Mouse (Mus musculus) kidney, postnatal 10 days (tissue): ENCODE measurements around the gene Commd4.
A peak's percentile ranks its signal among the peaks of the same experiment; 100 is the strongest.
"Not testable (repeated sequence)": the region's sequence is repeated elsewhere in the genome, so short reads cannot be mapped to it uniquely, and the experiment has no call there.

ENCODE experiments used
- DNase-seq: peaks from one replicate; pipeline ENCODE4 v3.0.0; 2021; ENCODE audit warnings: mixed read lengths

Gene Commd4

GRCm38 (mm10) chr9:57158013-57158470, at the start of gene Commd4:
TSS of gene Commd4 (minus strand) at chr9:57158331.
- peak; percentile 98 for DNase-seq

DNA sequence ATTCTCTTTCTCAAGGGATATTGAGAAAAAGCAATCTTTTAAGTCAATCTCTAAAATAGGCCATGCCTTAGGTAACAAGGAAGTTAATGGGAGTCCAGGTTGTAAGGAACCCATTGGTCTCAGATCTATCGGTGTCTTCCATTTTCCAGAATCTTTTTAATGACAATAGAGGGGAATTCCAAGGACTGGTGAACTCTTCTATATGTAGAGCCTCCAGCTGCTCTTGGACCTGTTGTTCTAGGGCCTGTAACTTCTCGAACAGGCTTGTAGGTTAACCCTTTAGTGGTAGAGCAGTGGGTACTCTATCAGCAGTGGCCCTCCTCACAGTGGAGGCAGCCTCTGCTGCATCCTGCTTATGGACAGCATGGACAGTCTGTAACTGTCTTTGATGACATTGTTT, 48.8 kb upstream of the Commd4 start:
- no peak for DNase-seq

DNA sequence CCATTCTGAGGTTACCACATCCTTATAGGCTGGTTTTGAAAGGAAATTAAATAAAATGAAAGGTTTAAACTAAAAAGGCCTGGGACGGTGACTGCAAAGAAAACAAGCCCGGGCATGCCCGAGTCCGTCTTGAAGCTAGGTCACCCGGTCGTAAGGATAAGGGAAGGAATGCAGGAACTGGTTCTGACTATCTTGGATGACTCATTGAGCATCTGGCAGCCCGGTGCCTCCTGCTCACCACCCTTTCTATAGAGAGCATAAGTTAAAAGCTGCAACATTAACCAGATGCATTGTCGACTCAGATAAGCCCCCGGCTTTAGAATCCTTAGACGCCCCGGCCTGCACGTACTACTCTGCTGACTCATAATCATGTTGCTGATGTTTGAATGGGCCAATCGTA, 45.4 kb upstream of the Commd4 start:
- DNase-seq: not testable (repeated sequence)

- DNase-seq: no peak
Observed at GRCm38 (mm10) chr9:57202981-57203380, 44.9 kb upstream of the Commd4 start.

DNA sequence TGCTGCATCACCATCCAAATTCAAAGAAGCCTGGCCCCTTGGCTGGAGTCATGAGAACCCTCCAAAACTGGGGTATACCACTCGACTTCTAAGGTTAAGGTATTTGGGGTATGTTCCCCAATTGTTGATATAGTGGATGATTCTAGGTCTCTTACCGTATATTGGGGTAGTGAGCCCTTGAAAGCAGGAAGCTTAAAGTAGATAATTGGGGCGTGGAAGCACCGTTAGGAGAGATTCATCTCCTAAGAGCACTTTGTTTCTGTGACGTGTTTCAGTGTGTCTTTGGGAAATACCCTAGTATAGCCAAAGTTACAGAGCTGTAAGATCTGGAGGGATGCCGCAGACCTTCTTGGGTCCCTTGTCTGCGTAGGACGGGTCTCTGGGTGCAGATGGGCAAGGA, 39.3 kb upstream of the Commd4 start:
- DNase-seq: no peak

DNA sequence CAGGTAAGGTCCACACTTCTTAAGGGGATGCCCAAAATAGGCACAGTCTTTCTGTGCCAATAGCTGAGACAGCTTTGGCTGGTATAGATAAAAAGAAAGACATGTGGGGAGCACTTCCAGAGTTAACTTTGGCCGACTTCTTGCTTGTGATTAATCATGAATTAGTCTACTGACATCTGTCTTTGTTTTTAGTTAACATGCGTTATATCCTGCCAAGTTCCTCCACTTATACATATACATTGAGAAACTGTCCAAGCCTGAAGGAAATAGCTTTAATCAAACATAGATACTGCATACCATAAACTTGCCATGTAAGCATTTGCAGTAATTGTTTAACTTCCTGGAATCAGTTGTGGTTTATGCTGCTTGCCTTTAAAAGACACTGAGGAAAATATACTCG, 38.6 kb upstream of the Commd4 start:
- DNase-seq: no peak

GRCm38 (mm10) chr9:57168411-57168810, 10.3 kb upstream of the Commd4 start:
- DNase-seq: no peak

DNA sequence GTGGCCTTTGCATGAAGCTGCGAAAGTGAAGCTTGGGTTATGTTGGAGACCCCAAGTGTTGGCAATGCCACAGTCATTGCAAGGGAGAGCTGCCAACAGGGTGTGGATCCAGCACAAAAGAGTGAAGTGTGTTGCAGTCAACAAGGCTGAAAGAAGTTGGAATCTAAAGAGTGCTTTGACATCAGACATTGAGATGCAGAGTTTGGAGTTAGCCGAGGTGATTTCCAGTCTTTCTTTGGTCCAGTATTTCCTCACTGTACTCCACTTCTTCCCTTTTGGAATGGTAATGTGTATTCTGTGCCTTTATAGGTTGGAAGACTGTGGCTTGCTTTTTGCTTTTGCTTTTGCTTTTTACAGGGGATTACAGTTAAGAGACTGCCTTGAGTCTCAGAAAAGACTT, 8.0 kb upstream of the Commd4 start:
- DNase-seq: no peak

DNA sequence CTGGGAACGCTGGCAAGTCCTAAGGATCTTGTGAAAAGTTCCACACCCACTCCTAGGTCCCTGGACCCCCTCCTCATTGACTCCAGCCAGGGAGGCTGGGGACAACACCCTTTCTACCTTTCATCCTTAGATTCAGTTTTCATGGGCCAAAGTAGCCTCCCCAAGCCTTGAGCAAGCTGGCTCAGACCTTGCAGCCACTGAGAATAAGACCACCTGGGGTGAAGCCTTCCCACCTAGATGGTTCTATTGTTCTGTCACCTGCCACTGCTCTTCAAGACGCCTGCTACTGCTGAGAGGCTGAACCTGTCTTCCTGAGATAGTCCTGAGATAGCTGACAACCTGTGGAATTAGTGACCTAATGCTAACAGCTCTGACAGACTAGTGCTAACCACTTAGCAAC, 5.0 kb upstream of the Commd4 start:
- DNase-seq: no peak

GRCm38 (mm10) chr9:57162496-57162895, 4.4 kb upstream of the Commd4 start:
- DNase-seq: peak; percentile 45

GRCm38 (mm10) chr9:57158506-57158905, 375 bp upstream of the Commd4 start:
- DNase-seq: no peak

GRCm38 (mm10) chr9:57157499-57157898, 632 bp downstream of the Commd4 start:
- no peak for DNase-seq

GRCm38 (mm10) chr9:57156823-57157222, 1.3 kb downstream of the Commd4 start:
- DNase-seq: no peak

DNA sequence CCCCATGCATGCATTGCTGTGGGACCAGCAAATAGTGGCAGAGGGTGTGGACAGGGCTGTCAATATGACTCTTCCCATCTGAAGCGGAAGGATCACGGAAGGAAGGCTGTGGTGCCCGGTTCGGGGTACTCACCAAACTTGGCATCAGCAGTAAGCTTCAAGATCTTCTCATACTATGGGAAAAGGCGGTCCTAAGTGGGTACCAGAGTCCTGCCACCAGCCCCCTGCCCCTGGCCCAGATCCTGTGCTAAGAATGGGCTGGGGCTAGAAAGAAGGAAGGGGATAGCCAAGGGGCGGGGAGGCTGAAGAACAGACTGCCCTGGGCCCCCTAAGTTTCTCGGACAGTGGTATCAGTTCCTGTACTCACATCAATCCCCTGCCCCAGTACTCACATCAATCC, 1.7 kb downstream of the Commd4 start:
- DNase-seq: no peak

DNA sequence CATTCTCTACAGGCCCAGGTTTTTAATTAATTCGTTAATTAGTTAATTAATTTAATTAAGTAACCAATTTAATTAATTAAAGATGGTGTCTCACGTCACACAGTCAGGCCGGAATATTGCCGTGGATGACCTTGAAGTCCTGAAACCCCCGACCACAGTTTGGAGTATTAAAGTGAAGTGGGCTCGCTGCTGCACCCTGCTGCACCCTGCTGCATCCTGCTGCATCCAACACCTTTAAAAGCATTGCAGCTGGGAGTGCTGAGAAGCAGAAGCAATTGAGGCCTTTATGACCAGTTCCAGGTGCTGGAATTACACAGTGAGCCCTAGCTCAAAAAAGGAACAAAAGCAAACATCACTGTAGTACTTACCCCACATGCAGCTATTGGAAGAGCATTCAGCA, 5.8 kb downstream of the Commd4 start:
- no peak for DNase-seq

DNA sequence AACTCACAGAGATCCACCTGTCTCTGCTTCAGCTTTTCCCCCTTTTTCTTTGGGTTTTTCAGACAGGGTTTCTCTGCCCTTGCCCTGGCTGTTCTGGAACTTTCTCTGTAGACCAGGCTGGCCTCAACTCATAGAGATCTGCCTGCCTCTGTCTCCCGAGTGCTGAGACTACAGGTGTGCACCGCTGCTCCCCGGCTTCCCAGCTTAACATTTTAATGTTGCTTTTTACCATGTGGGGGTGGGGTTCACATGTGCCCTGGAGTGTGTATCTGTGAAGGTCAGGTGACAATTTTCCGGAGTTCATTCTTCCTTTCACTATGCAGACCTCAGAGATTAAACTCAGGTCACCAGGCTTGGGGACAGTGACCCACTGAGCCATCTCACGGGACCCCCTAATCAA, 7.9 kb downstream of the Commd4 start:
- no peak for DNase-seq

GRCm38 (mm10) chr9:57149021-57149420, 9.1 kb downstream of the Commd4 start:
- no peak for DNase-seq

DNA sequence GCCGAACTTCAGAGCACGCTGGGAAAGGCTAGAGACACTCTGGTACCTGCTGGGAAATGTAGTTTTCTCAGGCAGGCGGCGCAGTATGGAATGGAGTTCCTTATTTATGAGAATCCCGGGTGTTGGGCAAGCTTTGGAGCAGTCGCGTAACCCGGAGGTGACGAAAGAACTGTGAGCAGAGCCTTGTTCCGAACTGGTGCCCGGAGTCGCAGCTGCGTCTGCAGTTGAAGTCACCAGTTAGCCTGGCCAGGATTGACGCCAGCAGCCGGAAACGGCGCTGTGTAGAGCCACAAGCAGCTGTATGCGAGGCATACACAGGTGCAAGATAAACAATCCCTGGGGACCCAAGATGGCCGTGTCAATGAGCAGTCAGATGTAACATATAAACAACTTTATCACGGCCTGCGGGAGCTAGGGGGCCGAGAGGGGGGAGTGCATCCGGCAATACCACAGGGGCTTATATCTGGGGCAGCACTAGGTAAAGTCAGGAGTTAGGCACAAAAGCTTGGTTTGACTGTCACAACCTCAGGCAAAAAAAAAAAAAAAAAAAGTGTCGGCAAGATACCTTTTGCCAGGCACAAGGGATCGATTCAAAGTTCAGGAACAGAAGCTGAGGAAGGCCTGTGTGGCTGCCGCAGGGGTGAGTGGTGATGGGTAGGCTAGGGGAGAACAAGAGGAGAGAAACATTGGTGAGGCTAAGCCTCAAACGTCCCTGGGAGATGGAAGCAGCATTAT, 9.8 kb downstream of the Commd4 start, which contains the start of gene Neil1:
TSS of gene Neil1 (minus strand) at position 162 of the 735 bp plus-strand sequence.
- peak; percentile 88 for DNase-seq

- no peak for DNase-seq
Observed at GRCm38 (mm10) chr9:57147205-57148143, 10.7 kb downstream of the Commd4 start.

DNA sequence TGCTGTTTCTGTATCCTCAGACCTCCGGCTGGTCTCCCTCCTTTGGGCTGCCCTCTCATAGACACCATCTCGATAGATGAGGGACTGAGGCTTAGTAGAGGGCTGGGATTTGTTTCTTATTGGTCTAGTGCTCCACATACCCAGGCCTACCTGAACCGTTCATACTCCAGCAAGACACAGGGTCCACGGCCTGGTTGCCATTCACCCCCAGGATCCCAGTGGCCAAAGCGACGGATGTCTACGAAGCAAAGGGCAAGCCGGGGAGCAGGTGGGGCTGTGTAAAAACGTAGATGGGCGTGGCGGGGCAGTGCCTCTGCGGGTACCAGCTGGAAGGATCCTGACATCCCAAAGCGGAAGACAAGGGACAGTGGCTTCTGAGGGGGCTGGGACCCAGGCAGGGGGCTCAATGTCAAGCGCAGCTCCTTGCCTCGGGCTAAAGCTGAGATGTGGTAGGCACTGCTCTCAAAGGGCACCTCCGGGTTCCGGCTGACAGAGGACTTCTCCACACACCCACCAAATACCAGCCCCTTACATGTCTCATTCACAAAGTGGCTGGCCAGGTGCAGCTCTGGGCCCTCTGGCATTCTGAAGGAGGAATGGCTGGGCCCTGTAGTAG, 11.6 kb downstream of the Commd4 start:
- DNase-seq: no peak

DNA sequence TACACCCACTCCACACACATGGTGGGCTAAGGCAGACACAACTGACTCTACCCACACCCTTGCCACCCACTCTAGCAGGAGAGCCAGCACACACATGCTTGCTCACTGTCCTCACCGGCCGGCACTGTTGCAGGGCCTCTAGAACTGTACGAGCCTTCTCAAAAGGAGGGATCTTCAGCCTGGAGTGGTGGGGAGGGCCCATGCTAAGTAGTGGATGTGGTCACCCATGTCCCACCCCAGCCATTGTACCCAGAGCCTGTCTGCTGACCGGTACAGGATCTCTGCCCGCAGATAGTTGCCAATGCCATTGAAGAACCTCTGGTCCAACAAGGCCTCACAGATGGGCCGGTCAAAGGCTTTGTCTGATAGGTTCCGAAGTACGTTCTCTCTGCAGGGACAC, 13.3 kb downstream of the Commd4 start:
- DNase-seq: no peak

- no peak for DNase-seq
Observed at GRCm38 (mm10) chr9:57143212-57143611, 14.9 kb downstream of the Commd4 start.
